Mouse (Mus musculus) fat pad, adult 2 months (tissue): Measurements from ENCODE around the gene Itgb5.

Source experiments
- DNase-seq: peaks from one replicate; pipeline ENCODE4 v3.0.0-alpha.2; 2011; ENCODE audit warnings: low read depth, low spot score; ENCODE audit errors: extremely low read depth

Itgb5 gene

DNA sequence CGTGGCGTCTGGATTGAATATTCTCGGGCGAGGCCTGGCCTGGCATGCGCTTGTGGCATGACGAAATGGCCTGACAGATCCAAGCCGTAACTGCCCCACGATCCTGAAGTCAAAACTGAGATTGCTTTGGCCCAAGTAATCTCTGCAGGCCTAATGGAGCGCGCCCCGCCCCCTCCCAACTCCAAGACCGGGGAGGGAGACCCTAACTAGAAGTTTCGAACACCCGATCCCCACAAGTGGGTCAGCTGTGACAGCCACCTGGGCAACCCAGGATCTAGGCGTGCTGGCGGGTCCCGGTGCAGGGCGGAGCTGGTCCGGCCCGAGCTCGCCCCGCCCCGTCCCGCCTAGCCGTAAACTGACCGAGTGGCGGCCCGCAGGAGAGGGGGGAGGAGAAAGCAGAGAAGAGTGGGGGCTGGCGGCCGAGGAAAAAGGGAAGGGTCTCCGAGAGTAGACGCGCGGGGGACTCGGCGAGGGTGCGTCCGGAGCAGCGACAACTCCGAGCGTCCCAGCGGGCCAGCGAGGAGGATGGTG, at the start of gene Itgb5:
Gene Itgb5, plus strand, starts transcription at position 365 of the 531 bp plus-strand sequence.
- no peak for DNase-seq

DNA sequence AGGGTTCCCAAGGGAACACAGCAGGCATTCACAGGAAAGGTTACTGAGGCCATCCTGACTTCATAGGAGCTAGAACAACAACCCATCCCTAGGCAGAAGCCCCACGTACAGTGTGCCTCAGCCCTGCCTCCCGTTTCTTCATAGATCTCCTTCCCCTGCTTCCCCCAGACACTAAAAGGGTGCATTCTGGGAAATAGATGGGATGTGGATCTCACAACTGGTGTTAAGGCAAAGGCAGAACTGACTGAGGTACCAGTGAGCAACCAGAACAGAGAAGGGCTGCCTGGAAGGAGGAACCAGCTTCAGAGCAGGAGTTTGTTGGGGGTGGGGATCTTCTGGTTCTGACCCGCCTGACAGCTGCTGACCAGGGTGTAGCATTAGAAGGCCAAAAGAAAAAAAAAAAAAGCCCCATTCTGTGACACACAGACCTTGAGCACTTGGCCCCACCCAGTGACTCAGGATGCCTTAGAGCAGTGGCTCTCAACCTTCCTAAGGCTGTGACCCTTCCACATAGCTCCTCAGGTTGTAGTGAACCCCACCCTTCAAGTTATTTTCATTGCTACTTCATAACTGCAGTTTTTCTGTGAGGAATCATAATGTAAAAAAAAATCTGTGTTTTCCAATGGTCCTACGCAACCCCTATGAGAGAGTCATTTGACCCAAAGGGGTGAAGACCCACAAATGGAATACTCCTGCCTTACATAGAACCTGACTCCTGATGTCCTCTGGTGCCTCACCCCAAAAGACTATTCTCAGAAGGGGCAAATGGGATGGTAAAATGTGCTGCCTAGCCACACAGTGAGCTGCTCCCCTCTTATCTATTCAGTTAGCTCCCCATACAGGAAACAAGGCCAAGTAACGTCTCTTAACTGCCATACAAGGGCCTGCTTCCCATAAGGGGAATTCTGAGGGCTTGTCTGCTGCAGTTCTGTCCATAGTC, 47.4 kb upstream of the Itgb5 start:
- DNase-seq: no peak

DNA sequence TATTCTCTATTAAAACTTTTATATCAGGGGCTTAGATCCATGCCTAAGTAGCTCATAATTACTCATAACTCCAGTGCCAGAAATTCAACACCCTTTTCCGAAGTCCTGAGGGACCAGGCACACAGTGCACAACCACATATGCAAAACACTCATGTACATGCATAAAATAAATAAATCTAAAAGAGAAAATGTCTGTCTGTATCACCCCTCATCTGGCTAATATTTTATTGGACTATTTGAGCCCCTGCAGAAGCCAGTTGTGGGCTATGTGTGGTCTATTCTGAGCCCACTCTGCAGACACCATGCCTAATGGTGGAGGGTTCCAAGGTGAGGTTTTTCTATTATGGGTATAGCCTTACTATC, 46.8 kb upstream of the Itgb5 start:
- DNase-seq: no peak

DNA sequence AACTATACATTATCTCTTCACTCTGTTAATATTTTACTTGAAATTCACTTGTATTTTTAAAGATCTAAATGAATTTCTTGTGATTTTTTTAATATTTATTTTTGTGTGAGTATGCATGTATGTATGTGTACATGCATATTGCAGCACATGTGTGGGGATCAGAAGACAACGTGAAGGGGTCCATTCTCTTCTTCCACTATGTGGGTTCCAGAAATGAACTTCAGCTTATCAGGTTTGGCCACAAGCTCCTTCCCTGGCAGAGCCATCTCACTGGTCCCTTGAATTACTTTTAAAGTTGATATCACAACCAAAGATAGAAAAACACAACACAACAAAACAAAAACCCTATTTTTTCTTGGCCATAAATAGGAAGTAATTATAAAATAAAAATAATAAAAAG, 44.9 kb upstream of the Itgb5 start:
- DNase-seq: no peak

DNA sequence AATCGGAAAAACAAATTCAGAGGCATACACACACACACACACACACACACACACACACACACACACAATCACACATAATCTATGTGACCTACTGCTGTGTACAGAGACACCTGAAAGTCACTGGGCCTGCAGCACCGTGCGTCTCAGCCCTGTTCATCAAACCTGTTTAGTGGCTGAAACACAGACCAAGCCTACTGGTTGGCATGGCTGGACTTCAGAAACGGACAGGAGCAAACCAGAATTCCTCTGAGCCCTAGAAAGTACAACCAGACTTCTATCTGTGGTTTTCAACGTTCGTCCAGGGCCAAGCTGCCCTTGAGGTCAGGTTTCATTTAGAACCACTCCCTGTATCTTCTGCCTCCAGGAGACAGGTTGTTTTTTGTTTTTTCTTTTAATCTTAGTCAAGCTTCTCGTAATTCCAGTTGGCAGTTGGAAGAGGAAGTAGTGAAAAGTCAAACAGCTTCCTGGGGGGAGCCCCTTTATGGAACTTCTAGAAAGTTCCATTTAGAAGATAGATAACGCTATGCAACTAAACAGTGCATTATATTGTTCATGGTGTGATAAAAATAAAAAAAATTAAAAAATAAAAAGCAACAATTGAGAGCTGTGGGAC, 44.3 kb upstream of the Itgb5 start:
- DNase-seq: no peak

DNA sequence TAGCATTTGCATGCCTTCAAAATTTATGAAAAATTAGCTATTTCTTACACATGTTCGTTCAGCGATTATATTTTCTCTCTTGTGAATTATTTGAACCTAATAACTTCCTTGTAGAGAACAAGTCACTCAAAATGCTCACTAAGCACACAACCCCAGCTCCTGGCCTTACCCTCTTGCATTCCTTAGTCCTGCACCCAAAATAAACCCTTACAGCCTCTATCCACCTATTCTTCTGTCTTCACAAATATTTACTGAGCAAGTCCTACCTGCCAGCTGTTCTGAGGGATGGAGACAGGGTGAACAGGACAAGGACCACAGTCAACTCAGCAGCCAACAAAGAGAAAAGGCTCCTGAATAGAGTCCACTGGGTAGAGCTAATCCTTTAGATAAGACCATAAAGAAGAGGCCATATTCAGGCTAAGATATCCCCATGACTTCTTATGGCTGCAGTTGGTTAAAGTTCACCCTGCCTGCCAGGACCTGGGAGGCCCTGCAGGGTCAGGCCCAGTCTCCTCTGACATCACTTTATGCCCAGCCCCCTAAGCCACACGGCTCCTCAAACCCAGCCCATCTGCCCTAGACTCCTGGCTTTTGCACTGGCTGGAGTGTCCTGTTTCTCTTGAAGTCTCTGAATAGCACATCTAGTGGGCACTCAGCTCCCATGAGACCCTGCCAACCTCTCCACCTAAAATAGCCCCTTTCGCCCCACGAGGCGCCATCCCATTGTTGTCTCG, 42.6 kb upstream of the Itgb5 start:
- DNase-seq: no peak

DNA sequence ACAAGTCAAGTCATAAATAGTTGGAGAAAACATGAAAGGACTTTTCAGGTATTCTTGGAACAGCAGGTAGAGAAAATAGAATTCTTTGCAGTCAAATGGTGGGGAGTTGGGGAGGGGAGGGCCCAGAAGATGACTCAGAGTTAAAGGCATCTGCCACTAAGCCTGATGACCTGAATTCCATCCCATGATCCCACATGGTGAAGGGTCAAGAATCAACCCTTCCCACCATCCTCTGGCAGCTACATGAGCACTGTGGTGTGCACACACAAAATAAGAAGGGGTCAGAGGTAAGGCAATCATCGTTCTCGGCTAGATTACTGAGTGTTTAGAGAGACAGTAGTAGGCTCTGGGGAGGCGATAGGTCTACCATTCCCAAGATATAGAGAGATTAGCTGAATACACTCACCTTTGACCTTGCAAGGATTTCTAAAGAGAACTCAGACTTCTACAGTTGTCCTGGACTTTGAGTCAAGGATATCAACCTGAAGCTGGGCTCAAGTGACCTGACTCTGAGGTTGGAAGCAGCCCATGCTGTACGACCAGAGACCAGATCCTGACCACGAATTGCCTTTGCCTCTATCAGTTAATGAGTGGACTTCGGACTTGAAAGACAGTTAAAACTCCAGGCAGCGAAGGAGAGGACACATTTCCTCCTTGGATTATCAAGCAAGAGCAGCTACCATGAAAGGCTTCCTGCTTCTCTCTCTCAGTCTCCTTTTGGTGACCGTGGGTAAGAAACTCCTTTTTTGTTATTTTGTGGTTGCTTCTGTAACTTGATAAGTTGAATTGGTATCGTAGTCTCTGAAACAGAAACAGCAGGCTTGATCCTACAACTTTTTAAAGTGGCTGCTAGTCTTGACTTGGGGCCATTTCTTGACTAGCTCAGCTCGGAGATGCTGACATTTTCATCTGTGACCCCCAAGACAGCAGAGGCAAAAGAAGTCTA, 35.3 kb upstream of the Itgb5 start, which contains the start of gene Muc13:
Gene Muc13, plus strand, starts transcription at position 192 of the 946 bp plus-strand sequence.
- DNase-seq: no peak

DNA sequence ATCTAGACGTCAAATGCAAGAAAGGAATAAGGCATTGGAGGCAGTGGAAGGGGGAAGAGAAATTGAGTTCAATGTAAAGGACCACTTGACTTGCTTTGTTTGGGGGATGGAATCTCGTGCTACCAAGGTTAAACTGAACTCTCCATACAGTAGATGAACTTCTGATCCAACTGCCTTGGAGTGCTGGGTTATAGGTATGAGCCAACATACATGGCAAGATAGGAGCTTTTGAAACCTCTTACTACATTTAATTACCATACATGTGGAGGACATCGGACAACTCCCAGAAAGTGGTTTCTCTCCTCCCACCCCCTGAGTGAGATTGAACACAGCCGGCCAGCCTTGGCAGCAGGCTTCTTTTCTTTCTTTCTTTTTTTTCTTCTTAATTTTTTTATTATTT, 34.4 kb upstream of the Itgb5 start:
- no peak for DNase-seq

DNA sequence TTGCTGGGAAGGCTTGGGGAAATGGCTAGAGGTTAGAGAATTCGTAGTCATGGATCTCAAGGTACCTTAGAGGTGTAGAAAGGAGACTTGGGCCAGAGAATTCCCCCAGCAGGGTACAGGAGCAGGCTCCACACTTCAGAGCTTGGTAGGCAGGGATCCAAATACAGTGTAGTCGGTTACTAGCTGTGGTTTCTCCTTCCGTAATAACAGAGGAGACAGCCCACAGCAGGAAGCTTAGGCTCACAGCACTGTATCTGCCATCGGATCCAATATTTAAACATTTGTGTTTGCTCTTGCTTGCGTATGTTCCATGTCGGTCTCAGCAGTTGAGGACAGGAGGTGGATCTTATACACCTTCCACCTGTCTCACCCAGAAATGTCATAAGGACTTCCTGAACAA, 33.6 kb upstream of the Itgb5 start:
- DNase-seq: no peak

DNA sequence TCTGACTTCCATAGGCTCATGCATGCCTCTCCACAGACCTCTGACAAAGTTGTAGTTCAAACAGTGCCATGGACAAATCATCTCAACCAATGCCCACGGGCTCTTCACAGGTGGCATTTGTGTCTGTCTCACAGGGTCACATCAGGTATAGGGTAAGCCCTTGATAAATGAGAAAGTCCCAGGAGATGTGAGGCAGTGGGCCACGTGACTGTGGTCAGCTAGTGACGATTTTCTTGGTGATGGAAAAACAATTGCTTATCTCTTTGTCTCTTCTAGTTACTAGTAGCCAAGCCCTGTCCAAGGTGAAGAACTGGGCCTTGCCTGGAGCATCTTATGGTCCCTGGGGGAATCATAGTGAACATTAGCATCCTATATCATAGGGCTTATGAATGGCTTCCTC, 32.7 kb upstream of the Itgb5 start:
- no peak for DNase-seq

DNA sequence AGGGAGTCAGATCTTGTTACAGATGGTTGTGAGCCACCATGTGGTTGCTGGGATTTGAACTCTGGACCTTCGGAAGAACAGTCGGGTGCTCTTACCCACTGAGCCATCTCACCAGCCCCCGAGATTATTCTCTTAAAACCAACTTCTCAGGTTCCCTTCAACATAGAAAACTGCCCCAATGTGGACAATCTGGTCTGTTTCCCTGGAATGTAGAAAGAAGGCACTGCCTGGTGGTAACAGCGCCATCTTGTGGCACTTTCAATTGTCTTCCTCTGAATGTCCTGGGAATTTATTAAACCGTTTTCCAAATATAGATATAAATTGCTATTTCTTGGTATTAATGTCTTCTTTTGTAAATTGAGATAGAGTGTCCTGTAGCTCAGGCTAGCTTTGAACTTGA, 31.6 kb upstream of the Itgb5 start:
- DNase-seq: no peak

DNA sequence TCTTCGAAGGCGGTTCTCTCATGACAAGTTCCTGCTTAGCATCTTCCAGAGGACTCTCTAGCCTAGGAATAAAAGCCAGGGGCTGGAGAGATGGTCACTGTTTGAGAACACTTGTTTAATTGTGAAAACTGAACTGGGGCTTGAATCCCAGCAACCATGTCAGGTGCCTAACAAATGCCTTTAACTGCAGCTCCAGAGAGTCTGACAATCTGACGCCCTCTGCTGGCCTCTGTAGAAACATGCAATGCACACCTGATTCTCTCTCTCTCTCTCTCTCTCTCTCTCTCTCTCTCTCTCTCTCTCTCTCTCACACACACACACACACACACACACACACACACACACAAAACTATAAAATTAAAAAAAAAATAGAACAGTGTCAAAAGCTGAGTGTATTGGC, 19.5 kb upstream of the Itgb5 start:
- no peak for DNase-seq

DNA sequence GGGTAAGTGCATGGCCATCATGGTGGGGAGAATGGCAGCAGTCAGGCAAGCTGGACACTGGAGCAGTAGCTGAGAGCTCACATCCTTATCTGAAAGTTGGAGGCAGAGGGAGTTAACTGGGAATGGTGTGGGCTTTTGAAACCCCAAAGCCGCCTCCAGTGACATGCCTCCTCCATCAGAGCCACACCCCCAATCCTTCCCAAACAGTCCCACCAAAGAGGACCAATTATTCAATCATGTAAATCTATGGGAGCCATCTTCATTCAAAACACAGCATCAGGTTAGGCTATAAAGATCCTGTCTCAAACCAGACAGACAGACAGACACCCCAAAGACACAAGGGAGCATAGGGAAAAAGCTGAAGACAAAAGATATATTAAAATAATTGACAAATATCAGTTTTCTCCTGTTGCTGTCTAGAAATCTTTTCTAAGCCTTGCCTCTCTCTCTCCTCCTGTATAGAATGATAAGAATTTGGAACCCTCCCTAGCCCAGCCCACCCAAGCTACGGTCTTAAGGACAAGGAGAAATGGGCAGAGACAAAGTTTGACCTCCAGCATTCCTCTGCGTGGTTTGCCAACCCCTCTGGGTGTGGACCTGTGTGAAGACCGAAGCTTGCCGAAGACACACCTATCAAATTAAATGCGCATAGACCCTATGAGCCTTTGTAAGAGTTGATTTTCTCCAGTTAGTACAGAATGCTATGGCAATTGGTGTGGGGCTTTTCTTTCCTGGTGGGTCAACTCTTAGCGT, 10.9 kb upstream of the Itgb5 start:
- DNase-seq: no peak

DNA sequence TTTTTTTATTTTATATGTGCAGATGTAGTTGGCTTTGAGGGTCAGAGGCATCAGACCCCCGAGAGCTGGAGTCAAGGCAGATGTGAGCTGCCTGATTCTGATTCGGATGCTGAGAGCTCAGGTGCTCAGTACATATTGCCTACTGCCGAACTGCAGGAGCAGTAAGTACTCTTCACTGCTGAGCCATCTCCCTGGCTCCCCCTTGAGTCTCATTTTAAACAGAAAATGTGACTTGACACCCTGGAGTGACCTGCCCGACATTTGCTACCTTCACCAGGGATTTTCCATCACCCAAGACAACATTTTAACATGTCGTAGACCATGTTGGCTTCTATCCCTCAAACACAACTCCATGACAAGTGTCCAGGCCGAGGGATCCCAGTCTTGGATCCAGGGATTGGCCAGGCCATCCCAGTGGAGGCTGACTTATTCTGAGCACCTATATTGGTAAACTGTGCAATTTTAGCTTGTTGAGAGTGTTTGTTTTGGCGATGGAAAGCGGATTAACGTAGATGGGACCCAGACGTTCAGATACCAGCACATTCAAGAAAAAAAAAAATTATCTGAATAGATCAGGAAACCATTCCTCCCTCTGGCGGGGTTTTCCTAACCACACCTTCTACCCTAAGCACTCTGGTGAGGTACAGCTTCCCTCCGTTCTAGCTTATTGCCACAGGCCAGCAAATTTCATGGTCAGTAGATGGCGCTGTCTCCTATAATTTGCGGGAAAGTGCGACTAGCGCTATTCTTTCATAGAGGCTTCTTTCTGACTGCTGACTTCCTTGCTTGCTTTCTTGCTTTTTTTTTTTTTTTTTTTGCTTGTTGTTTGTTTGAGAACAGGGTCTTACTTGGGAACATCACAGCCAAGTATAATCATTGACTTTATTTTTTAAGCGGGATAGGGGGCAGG, 8.9 kb upstream of the Itgb5 start:
- DNase-seq: no peak

DNA sequence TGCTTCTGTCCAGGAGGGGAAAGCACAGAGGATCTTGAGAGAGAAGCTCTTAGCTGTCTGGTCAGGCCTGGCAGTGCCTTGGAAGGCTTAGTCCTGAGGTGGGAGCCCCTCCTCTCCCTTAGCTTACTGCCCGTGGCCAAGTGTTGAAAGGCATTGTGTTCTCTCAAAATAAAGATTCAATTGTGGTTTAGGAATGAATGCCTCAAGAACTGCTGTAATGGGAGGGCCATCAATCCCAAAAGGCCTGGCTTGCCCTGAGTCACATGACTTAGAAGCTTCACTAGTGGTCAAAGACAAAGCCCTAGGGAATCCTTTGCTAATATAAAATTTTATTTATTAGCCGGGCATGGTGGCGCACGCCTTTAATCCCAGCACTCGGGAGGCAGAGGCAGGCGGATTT, 4.9 kb upstream of the Itgb5 start:
- DNase-seq: no peak

DNA sequence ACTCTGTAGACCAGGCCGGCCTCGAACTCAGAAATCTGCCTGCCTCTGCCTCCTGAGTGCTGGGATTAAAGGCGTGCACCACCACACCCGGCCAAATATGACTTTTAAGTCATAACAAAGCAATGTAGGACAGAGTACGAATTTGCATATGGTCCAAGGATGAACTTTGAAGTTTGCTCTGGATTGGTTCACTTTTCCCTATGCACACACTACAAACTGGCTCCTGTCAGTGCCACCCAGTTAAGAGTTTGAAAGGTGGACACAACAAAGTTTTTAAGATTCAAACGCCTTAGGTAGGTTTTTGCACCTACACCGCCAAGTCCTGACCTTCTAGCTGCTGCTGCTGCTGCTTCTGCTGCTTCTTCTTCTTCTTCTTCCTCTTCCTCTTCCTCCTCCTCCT, 969 bp upstream of the Itgb5 start:
- no peak for DNase-seq

DNA sequence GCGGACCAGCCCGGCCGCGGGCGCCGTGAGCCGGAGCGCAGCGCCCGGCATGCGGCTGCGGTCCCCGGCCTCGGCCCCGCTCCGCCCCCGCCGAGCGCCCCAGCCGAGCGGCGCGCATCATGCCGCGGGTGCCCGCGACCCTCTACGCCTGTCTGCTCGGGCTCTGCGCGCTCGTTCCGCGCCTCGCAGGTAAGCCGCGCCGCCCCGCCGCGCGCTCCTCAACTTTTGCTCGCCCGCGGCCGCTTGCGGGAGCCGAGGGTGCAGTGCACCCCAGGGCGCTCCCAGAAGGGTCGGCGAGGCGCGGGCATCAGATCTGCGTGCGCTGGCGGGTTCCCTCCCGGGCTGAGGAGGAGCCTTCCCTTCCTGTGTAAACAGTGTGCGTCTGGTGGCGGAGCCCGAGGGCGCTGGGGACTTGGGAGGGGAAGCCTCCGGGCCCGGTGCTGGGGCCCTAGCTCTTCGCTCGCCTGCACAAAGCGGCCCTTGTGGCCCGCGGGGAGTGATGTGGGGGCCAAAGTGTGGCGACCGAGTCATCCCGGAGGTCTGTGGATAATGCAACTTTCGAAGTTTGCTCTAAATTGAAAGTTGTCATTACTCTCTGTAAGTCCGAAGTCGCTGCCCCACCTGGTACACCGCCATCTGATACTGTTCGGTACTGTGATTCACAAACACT, 512 bp downstream of the Itgb5 start:
- no peak for DNase-seq

DNA sequence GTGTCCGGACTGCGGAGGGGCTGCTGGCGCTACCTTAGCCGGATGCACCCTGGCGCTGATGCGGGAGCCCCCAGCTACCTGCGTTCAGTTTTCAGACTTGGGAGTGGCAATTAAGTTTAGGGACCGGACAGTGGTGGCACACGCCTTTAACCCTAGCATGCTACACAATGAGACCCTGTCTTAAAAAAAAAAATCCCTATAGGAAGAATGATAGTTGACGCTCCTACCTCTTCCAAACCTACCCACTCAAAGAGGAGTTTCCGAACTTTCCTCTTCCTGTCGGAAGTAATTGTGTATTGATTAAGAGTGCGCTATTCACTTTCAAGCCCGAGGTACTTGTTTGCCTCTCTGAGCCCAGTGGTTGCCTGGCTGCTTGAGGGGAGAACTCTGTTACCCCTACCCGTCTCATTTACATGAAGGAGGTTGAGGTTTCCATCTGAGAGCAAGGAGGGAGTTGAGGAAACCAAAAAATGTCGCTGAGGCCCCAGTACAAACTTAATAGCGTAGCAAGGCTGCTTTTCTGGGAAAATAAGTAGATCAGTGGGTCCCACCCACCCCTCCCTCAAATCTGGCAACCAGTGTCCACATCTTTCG, 1.1 kb downstream of the Itgb5 start:
- DNase-seq: no peak
